Mouse (Mus musculus) ES-CJ7 (cell line): ENCODE measurements around the gene Klhdc3.

ENCODE experiments used
- DNase-seq: peaks from one replicate; pipeline ENCODE4 v3.0.0; 2011; ENCODE audit warnings: low read depth, low spot score

Klhdc3 gene

GRCm38 (mm10) chr17:46661351-46661750 lies 19.4 kb downstream of the Klhdc3 start:
- DNase-seq = no peak

DNA sequence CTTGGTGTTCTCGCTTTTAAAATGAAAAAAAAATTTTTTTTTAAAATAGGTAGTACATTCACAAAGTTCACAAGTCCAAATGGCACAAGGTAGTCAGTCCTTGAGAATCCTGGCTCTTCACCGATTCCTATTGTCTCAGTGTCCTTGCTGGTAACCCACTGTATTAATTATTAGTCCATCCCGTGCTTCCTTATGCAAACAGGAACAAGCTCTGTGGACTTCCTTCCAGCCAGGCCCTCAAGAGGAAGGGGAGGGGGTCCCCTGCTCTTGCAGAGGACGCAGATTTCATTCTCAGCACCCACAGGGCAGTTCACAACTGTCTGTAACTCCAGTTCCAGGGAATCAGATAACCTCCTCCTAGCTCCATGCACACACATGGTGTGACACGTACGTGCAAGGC lies 24.7 kb downstream of the Klhdc3 start:
- no peak for DNase-seq

GRCm38 (mm10) chr17:46651755-46652547 lies 28.8 kb downstream of the Klhdc3 start:
- no peak for DNase-seq

- DNase-seq = no peak
These were observed 29.4 kb downstream of the Klhdc3 start for GRCm38 (mm10) chr17:46651292-46651691.

DNA sequence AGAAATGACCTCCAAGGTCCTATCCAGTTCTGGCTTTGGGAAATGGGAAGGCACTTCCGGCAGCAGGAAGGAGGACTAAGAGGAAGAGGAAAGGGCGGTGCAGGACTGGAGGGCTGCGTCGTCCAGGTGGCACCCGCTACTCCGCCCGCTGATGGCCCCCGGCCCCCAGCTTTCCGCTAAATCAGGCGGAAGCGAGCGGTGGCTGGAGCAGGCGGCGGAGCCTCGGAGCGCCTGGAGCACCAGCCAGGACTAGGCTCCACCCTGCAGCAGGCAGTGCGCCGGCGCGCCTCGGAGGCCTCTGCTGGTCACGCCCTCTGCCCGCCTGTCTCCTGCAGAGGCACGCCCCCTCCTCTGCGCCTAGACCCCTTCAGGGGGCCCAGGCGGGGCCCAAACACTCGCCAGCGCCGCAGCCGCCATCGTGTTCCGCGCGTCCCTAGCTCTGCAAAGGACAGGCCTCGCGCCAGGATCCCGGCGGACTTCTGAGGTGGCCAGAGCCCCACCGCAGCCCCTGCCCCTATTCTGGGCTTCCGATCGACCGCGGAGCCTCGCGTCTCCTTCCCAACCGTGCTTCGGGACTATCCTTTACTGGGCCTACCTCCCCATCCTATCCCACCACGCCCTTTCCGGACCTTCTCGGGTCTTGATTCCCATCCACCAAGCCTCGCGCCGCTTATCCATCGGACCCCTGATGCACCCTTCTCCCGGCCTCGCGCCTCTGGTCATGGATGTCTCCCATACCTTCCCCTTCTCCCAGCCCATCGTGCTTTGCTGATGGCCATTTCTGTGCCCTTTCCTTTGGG lies 30.3 kb downstream of the Klhdc3 start, which contains the start of gene Cul7:
Gene Cul7 (plus strand): TSS at position 106 of the 800 bp plus-strand sequence.
- peak; percentile 93 for DNase-seq

GRCm38 (mm10) chr17:46649811-46650210 lies 30.9 kb downstream of the Klhdc3 start:
- DNase-seq = no peak

DNA sequence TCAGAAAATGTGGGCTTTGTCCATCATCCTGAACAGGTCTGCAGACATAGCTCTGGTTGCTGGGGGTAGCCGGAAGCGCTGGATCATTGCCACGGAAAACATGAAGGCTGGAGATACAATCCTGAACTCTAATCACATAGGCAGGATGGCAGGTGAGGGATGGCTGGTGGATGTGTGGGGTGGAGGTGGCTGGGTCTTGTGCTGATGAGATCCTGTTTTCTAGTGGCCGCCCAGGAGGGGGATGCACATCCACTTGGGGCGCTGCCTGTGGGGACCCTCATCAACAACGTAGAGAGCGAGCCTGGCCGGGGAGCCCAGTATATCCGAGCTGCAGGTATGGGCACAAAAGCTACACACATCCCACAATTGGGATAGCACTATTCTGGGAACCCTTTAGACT lies 32.3 kb downstream of the Klhdc3 start:
- no peak for DNase-seq

DNA sequence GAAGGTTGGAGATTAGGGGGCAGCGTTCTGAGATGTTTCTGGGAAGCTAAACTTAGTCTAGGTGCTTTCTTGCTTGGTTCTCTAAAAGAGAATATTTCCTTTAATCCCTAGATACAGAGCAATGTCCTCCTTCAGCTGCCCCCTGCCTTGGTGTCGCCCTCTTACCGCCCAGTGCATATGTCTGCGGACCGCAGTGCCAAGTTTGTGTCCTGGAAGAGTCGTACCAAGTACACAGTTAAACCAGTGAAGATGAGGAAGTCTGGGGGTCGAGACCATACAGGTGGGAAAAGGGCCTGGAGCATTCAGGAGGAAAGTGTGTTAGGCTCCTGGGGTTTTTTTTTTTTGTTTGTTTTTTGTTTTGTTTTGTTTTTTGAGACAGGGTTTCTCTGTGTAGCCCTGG lies 33.4 kb downstream of the Klhdc3 start:
- DNase-seq = no peak

GRCm38 (mm10) chr17:46646322-46646662 lies 34.4 kb downstream of the Klhdc3 start:
- peak; percentile 86 for DNase-seq

- peak; percentile 98 for DNase-seq
These were observed 35.0 kb downstream of the Klhdc3 start, which contains the start of the genes Klc4 and Mrpl2 for GRCm38 (mm10) chr17:46645561-46646321. TSS of gene Klc4 (minus strand) at chr17:46646022. TSS of gene Mrpl2 (plus strand) at chr17:46646229.

DNA sequence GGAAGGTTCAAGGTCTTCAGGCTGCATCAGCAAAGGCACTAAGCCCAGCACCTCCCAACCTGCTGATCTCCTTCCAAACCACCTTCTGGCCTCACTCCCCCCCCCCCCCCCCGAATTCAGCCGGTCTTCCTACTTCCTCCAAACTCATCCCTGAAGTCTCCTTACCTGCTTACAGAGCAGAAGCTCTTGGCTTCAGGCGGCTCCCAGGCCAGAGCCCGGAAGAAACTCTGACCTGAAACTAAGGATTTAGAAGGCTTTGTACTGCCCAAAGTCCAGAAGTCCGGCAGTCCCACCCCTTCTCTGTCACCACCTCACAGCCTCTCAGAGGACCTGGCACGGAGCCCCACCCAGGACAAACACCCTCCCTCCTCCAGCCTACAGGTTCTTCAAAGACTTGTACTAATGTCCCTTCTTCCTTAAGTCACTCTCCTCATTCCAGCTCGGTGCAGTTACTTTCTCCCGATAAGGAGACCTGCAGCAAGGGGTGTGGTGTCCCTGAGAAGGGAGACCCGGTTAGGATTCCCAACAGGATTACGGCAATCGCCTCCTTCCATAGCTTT lies 35.7 kb downstream of the Klhdc3 start:
- DNase-seq = no peak

DNA sequence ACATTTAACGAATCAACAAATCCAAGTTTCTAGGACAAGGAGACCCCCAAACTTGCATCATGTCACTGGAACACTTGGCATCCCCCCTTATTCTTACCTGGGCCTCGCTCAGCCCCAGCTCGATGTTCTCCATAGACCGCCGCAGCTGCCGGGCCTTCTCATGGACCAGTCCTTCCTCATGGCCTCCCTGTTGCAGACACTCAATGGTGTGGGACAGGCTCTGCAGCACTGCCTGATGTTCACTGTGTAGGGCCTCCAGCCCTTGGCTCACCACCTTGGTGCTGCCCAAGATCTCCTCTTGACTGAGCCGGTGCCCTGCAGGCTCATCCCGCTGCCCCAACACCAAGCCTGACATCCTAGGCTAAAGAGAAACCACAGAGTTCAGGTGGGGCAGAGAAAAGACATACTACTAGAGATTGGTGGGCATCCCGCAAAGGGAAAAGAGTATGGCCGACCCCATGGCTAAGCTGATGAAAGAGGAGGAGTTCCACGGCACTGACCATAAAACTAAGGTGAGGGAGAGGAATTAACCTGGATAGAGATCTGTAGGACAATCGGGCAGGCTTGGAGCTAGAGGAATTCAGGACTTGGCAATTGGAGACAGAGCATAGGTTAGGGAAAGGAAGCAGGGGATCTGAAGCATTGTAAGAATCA lies 36.4 kb downstream of the Klhdc3 start:
- DNase-seq = no peak

- no peak for DNase-seq
These were observed 38.7 kb downstream of the Klhdc3 start for GRCm38 (mm10) chr17:46642060-46642459.

- no peak for DNase-seq
These were observed 40.8 kb downstream of the Klhdc3 start for GRCm38 (mm10) chr17:46639929-46640328.

DNA sequence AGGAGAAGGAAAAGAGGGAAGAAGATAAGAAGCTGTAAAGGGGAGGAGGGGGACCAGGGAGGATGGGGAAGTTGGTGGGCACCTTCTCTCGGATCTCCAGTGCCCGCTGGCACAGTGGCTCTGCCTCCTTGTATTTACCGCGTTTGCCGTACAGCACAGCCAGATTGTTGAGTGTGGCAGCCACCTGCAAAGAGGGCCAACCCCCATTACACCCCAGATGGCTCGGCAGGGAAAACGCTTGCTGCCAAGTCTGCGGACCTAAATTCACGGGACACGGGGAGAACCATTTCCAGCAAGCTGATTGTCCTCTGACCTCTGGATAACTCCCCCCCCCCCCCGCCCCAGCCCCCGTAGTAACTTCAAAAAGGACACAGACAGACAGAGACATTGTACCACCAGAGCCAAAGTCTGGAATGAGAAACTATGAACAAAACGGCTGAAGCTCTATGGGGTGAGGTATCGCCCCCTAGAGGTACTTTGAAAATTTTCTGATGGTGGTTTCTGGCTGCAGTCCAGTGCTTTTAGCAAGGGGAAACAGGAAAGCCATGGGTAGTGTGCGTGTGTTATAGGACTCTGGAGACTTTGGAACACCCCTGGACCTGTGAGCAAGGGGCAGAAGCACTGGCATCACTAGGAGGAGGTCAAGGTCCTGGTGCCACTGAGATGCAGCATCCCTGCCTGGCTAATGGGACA lies 43.7 kb downstream of the Klhdc3 start:
- peak; percentile 63 for DNase-seq

- DNase-seq = peak; percentile 79
These were observed 50.9 kb downstream of the Klhdc3 start for GRCm38 (mm10) chr17:46629685-46630441.

- no peak for DNase-seq
These were observed 51.7 kb downstream of the Klhdc3 start, which contains the start of gene Ptk7 for GRCm38 (mm10) chr17:46628791-46629684. TSS of gene Ptk7 (minus strand) at chr17:46629504.

GRCm38 (mm10) chr17:46628471-46628790 lies 52.3 kb downstream of the Klhdc3 start:
- DNase-seq = no peak

GRCm38 (mm10) chr17:46627409-46627808 lies 53.3 kb downstream of the Klhdc3 start:
- no peak for DNase-seq
